Mouse (Mus musculus): ENCODE results near the gene BC024978. TPM values are rescaled to one million over a fixed set of nuclear protein-coding genes. Genes with fewer than 3 reads are reported as not detected.

Gene BC024978
- polyA plus RNA-seq, 1 experiment from 2014 or later, result 3.9 TPM

DNA sequence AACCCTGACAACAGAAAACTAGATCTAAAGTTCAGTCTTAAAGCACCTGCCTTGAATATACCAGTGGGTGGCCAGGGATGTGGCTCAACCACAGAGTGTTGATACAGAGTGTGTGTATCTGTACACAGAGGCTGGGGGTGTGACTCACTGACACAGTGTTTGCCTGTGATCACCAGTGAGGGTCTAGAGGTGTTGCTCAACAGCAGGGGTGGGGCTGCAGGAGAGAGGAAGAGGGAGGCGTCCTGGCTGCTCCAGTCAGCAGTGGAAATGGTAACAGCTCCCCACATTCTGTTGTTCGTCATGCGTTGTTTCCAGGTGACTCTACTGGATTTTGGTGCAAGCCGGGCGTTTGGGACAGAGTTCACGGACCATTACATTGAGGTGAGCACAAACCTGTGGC is 56.4 kb downstream of the BC024978 start:
- H3K27me3 ChIP-seq, result no peaks in the 10 kb centered on the region
- no peak overlapping the region for H3K4me2 ChIP-seq (replicated peaks)
- H3K9ac ChIP-seq (replicated peaks), result no peak overlapping the region
- H3K36me3 ChIP-seq, result peaks cover 17% of the 10 kb centered on the region
- H3K9me3 ChIP-seq, result no peaks in the 10 kb centered on the region
- 90% methylated on average over 6 of the region's 6 CpGs for WGBS
- no peak overlapping the region for H3K4me3 ChIP-seq
- peaks cover 14% of the 10 kb centered on the region; the same call in 1 of the 2 replicates for H3K4me1 ChIP-seq
- H3K27ac ChIP-seq (replicated peaks), result no peak overlapping the region
- no peak for ATAC-seq (ENCODE audit: low FRiP score, low read depth)

DNA sequence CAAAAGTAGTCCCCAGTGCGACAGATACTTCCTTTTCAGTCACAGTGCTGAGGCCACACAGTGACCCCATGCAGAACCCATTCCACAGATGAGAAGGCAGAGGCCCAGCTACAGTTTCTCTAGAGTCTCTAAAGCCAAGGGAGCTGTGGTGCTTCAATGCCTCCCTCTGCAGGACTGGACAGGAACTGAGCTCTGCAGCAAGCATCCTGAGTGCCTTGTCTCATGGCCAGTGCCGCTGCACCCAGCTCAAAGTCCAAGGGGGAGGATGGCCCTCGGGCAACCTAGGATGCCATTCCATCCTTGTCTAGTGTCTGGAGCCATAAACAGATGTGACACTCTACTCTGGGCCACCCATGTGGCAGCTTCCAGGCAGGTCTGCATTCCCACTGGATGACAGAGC is 60.1 kb downstream of the BC024978 start:
- peaks cover 41% of the 10 kb centered on the region for H3K4me1 ChIP-seq
- no peak overlapping the region for H3K4me2 ChIP-seq (replicated peaks)
- 75% methylated on average over 3 of the region's 3 CpGs for WGBS
- H3K9me3 ChIP-seq, result no peaks in the 10 kb centered on the region
- ATAC-seq (ENCODE audit: low FRiP score, low read depth), result no peak
- no peak overlapping the region for H3K4me3 ChIP-seq
- no peaks in the 10 kb centered on the region for H3K27me3 ChIP-seq
- H3K27ac ChIP-seq (replicated peaks), result no peak overlapping the region
- no peak overlapping the region for H3K9ac ChIP-seq (replicated peaks)
- H3K36me3 ChIP-seq, result peaks cover 16% of the 10 kb centered on the region

DNA sequence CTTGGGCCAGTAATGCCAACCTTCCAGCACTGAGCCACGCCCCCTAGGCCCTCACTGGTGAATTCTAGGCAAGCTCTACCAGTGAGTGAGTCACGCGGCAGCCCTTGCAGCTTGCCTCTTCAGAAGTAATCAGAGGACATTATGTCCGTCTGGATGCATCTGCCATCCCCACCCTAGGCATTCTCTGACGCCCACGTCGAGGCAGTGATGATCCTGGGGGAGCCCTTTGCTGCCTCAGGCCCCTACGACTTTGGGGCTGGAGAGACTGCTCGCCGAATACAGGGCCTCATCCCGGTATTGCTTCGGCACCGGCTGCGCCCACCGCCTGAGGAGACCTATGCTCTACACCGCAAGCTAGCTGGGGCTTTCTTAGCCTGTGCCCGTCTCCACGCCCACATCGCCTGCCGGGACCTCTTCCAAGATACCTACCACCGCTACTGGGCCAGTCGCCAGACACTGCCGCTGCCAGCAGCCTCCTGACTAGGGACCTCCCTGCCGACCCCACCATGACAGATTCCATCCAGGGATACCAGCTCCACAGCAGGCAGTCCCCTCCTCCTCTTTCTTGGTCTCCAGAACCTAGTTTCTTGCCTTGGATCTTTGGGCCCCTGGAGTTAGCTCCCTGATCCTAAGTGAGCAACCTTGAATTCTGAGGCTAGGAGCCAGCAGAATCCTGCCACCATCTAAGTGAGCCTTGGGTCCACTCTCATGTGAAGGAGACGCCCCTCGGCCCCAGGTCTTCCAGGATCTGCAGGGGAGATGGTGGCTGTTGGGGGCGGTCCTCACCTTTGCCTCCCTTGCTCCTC is 61.7 kb downstream of the BC024978 start:
- no peaks in the 10 kb centered on the region for H3K9me3 ChIP-seq
- H3K4me1 ChIP-seq, result peaks cover 56% of the 10 kb centered on the region
- H3K27me3 ChIP-seq, result no peaks in the 10 kb centered on the region
- 13% methylated on average over 27 of the region's 27 CpGs for WGBS
- peak overlapping the region; percentile 39; the same call in 1 of the 2 replicates for H3K9ac ChIP-seq (replicated peaks)
- peak overlapping the region; percentile 88 for H3K4me2 ChIP-seq (replicated peaks)
- ATAC-seq (ENCODE audit: low FRiP score, low read depth), result no peak
- peak overlapping the region; percentile 87 for H3K4me3 ChIP-seq
- peaks cover 14% of the 10 kb centered on the region for H3K36me3 ChIP-seq
- peak overlapping the region; percentile 93 for H3K27ac ChIP-seq (replicated peaks)

DNA sequence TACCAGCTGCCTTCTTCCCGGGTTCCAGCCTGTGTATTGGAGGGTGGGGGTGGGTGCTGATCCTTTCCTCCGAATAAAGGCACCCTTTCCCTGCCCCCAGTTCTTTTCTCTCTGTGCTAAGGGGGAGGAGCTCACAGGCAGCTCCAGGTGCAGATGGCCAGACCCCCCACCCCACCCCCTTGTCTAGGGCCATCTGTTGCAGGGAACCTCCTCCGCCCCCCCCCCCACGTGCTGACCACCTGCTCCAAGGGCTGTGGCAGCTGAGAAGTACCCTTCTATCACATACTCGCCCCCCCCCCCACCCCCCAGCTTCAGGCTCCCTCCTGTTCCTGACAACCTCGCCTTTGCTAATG is 62.2 kb downstream of the BC024978 start:
- peak; percentile 59 for ATAC-seq (ENCODE audit: low FRiP score, low read depth)
- no peaks in the 10 kb centered on the region for H3K27me3 ChIP-seq
- WGBS, result 0% methylated on average over 3 of the region's 6 CpGs
- peak overlapping the region; percentile 87 for H3K4me3 ChIP-seq
- peak overlapping the region; percentile 5; the same call in 1 of the 2 replicates for H3K9ac ChIP-seq (replicated peaks)
- H3K36me3 ChIP-seq, result peaks cover 15% of the 10 kb centered on the region
- peak overlapping the region; percentile 88 for H3K4me2 ChIP-seq (replicated peaks)
- H3K4me1 ChIP-seq, result peaks cover 56% of the 10 kb centered on the region
- H3K9me3 ChIP-seq, result no peaks in the 10 kb centered on the region
- peak overlapping the region; percentile 93 for H3K27ac ChIP-seq (replicated peaks)

DNA sequence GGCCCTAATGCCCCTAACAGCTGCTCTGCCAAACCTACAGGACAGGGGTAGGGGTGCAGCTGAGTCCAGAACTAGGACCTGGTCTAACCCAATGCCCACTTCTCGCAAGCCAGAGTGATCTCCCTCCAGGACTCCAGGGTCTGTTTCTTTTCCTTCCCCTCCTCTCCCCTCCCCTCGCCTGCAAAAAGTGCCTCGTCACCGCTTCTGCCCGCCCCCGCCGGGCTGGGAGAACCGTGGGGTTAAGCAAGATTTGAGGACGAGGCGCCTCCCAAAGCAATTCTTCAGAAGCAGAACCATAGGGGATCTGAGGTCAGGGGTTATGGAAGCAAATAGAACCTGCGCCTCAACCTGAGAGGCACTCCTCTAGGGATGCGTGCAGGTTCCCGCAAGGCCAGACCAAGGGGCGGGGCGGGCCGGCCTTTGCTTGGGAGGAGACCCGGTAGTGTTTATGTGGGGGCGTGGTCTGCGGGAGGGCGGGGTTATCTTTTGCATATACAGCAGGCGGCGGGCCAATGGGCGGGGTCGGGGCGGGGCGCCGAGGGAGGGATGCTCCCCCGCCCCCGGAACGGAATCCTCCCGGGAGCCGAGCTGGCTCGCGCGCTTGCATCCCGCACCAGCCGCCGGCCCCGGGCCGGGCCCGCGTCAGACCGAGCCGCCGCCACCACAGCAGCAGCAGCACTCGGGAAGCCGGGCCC is 62.8 kb downstream of the BC024978 start, which contains the start of gene Numbl:
Numbl (plus strand) TSS at position 229 of the 695 bp plus-strand sequence.
- Histone ChIP-seq H3K27me3 (no peaks in the 10 kb centered on the region), H3K9me3 (no peaks in the 10 kb centered on the region), H3K27ac (replicated peaks) (peak within 1 kb of the TSS; percentile 93), H3K4me3 (peak within 1 kb of the TSS; percentile 87), H3K36me3 (peaks cover 15% of the 10 kb centered on the region), H3K9ac (replicated peaks) (peak within 1 kb of the TSS; percentile 92), H3K4me1 (peaks cover 56% of the 10 kb centered on the region), H3K4me2 (replicated peaks) (peak within 1 kb of the TSS; percentile 88)
- 0% methylated on average over 43 of the region's 47 CpGs for whole genome bisulfite sequencing
- ATAC-seq (ENCODE audit: low FRiP score, low read depth), result peak; percentile 81

DNA sequence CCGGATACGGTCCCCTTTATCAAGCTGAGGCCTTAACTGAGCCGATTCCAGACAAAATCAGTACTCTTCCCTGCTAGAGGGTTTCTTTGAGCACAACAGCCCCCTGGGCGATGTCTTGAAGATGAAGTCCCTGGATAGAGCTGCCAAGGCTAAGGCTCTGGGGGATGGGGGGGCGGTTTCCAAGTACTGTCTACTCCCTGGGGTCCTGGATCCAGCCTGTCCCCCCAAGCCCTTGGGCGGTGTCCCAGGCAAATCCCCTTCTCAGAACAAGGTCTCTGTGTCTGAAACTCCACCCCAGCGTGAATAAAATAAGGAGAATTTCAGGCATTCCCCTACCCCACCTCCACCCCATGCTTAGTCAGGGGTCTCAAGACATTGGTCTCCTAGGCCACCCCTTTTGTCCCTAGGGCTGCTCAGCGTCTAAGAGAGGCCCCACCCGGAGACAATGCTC is 63.7 kb downstream of the BC024978 start:
- ATAC-seq (ENCODE audit: low FRiP score, low read depth), result peak; percentile 2; the same call in 1 of the 2 replicates
- Histone ChIP-seq H3K27me3 (no peaks in the 10 kb centered on the region), H3K4me2 (replicated peaks) (peak overlapping the region; percentile 88), H3K27ac (replicated peaks) (peak overlapping the region; percentile 93), H3K36me3 (peaks cover 24% of the 10 kb centered on the region), H3K4me3 (peak overlapping the region; percentile 87), H3K9me3 (no peaks in the 10 kb centered on the region), H3K4me1 (peaks cover 56% of the 10 kb centered on the region), H3K9ac (replicated peaks) (peak overlapping the region; percentile 92)
- under 1% methylated on average over 9 of the region's 9 CpGs for WGBS

DNA sequence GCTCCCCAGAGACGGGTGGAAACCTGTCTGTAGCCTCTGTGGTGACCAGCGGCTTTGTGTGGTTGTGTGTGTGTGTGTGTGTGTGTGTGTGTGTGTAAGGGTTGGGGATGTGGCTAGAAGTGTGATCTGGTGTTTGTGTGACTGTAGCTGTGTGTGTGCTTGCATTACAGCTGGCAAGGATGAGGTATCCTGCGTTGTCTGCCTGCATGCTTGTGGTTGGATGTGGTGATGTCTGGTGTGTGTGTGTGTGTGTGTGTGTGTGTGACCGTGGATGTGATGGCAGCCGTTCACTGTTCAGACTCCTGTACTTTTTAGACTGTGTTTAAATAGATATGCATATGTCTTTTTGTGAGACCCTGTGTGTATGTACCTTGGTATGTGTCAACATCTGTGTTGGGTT is 64.2 kb downstream of the BC024978 start:
- H3K4me3 ChIP-seq, result peak overlapping the region; percentile 87
- WGBS, result 27% methylated on average over 5 of the region's 5 CpGs
- ATAC-seq (ENCODE audit: low FRiP score, low read depth), result no peak
- H3K9ac ChIP-seq (replicated peaks), result peak overlapping the region; percentile 92
- H3K36me3 ChIP-seq, result peaks cover 29% of the 10 kb centered on the region
- H3K4me2 ChIP-seq (replicated peaks), result peak overlapping the region; percentile 88
- peaks cover 56% of the 10 kb centered on the region for H3K4me1 ChIP-seq
- H3K27ac ChIP-seq (replicated peaks), result peak overlapping the region; percentile 93
- H3K27me3 ChIP-seq, result no peaks in the 10 kb centered on the region
- no peaks in the 10 kb centered on the region for H3K9me3 ChIP-seq

MicroRNA genes within 50 kb of the gene (microRNA counts, 519-probe panel; counts per million panel counts)
- not detected for microRNA mmu-miR-1191

Small RNA genes within 50 kb of the gene (microRNA-seq; reads per million reads assigned to microRNA genes)
- 11.4 reads per million, percentile 28 among the genes with 10 or more reads in this experiment for gene Mir1191
- 0.93 reads per million for gene Mir3101

Other genes starting within 250 kb of the BC024978 start
- gene Cyp2a12, start 166.7 kb upstream of the BC024978 start, polyA plus RNA-seq (2016; fragmentation: Nextera tagmentation; extraction: Ambion mirVana), result not detected in 2 replicates
- gene Cyp2f2, start 75.9 kb upstream of the BC024978 start, polyA plus RNA-seq (2016; fragmentation: Nextera tagmentation; extraction: Ambion mirVana), result not detected in 2 replicates
- gene Cyp2t4, start 42.1 kb upstream of the BC024978 start, polyA plus RNA-seq (2016; fragmentation: Nextera tagmentation; extraction: Ambion mirVana), result 0.18 and 0.27 TPM in 2 replicates
- gene Egln2, start 29.0 kb upstream of the BC024978 start, polyA plus RNA-seq (2016; fragmentation: Nextera tagmentation; extraction: Ambion mirVana), result 94.2 and 100 TPM in 2 replicates
- gene Rab4b, start 16.9 kb upstream of the BC024978 start, polyA plus RNA-seq (2016; fragmentation: Nextera tagmentation; extraction: Ambion mirVana), result 82.9 and 83.0 TPM in 2 replicates
- gene Gm21983, start 14.7 kb upstream of the BC024978 start, polyA plus RNA-seq (2016; fragmentation: Nextera tagmentation; extraction: Ambion mirVana), result 0.59 TPM in 1 of 2 replicates, not detected in the other
- gene Mia, start 14.6 kb upstream of the BC024978 start, polyA plus RNA-seq (2016; fragmentation: Nextera tagmentation; extraction: Ambion mirVana), result 5.1 and 11.1 TPM in 2 replicates
- gene Snrpa, start 490 bp downstream of the BC024978 start, polyA plus RNA-seq (2016; fragmentation: Nextera tagmentation; extraction: Ambion mirVana), result 277 and 286 TPM in 2 replicates
- gene Itpkc, start 32.9 kb downstream of the BC024978 start, polyA plus RNA-seq (2016; fragmentation: Nextera tagmentation; extraction: Ambion mirVana), result 8.7 and 10.2 TPM in 2 replicates
- gene Coq8b, start 37.2 kb downstream of the BC024978 start, polyA plus RNA-seq (2016; fragmentation: Nextera tagmentation; extraction: Ambion mirVana), result 22.1 and 22.9 TPM in 2 replicates
- 59.8 and 61.2 TPM in 2 replicates for gene Numbl, start 62.7 kb downstream of the BC024978 start, polyA plus RNA-seq (2016; fragmentation: Nextera tagmentation; extraction: Ambion mirVana)
- 10.1 and 10.2 TPM in 2 replicates for gene Ltbp4, start 141.9 kb downstream of the BC024978 start, polyA plus RNA-seq (2016; fragmentation: Nextera tagmentation; extraction: Ambion mirVana)
- 77.3 and 78.1 TPM in 2 replicates for gene Shkbp1, start 160.2 kb downstream of the BC024978 start, polyA plus RNA-seq (2016; fragmentation: Nextera tagmentation; extraction: Ambion mirVana)
- 0.87 TPM in 1 of 2 replicates, not detected in the other for gene Gm20479, start 161.6 kb downstream of the BC024978 start, polyA plus RNA-seq (2016; fragmentation: Nextera tagmentation; extraction: Ambion mirVana)